Mouse (Mus musculus) adrenal gland, postnatal 36 days (tissue): ENCODE data around the gene Ube2c. TPM values are rescaled to one million over a fixed set of nuclear protein-coding genes. Genes with fewer than 3 reads are reported as not detected.
"Not testable (repeated sequence)": the region's sequence is repeated elsewhere in the genome, so short reads cannot be mapped to it uniquely, and the experiment has no call there.

Experiments
- DNase-seq, 2 experiments: peaks; one replicate each; pipeline ENCODE4 v3.0.0; 2021; ENCODE audit warnings: mixed read lengths in 1 of 2
- total RNA-seq, 2 experiments: library from RNA; stranded (reverse); gene quantifications; 2 replicates each; pipeline ENCODE4 v1.2.3; 2021

Ube2c gene
- total RNA-seq, 2 experiments from 2014 or later = 7.0 to 10.4 TPM

DNA sequence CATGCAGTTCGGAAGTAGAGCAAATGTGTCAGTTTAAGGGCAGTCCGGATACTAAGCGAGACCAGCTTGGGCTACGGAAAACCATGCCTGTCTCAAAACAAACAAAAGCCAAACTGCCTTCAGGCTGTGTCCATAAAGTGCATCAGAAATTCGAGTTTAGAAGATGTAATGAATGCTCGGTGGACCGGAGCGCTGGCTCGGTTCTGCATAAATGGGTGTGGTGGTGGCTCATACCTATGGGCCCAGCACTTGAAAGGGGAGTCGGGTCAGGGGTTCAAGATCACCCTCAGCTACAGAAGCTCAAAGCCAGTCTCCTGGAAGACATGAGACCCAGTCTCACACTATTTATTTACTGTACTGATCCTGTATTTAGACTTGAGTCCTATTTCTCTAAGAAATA is 18.1 kb downstream of the Ube2c start:
- DNase-seq = peak in 1 of 2 experiments; percentile 19

DNA sequence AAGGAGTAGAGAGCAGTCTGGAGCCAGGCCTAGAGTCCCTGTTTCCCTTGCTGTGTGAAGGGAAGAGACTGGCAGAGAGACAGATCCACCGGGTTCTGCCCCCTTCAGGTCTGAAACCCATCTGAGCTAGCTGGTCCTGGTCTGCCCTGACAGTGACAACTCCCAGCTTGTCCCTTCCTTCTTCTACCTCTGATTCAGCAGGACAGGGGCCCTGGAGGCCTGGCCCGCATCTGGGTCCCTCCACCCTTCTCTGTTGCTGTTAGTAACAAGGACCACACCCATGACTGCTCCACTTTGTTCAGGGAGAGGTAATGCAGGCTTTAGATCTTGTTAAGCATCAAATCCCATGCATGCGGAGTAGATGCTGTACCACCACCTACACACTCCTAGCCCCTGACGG is 18.7 kb downstream of the Ube2c start:
- no peak for DNase-seq

DNA sequence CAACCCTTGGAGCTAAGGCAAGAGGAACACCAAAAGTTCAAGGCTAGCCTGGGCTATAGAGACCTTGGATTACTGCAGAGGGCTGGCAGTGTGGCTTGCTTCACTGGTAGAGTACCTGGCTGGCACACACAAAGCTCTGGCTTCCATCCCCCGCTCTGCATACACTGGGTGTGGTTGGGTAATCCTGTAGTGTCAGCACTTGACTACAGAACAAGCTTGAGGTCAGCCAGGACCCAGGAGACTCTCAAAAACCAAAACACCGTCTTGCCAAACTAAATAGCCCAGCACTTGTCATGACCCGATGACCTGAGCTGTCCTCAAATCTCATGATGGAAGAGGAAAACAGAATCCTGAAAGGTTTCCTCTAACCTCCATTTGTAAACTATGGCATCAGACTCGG is 20.8 kb downstream of the Ube2c start:
- DNase-seq = peak in 1 of 2 experiments; percentile 55

DNA sequence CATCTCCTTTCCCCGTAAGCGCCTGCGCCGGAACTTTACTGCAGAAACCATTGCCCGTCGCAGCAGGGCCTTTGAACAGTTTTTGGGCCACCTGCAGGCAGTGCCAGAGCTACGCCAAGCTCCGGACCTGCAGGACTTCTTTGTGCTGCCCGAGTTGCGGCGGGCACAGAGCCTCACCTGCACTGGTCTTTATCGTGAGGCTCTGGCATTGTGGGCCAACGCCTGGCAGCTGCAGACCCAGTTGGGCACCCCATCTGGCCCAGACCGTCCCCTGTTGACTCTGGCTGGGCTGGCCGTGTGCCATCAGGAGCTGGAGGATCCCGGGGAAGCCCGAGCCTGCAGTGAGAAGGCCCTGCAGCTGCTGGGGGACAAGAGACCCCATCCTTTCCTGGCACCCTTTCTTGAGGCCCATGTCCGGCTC is 22.2 kb downstream of the Ube2c start:
- peak in 1 of 2 experiments; percentile 41 for DNase-seq

DNA sequence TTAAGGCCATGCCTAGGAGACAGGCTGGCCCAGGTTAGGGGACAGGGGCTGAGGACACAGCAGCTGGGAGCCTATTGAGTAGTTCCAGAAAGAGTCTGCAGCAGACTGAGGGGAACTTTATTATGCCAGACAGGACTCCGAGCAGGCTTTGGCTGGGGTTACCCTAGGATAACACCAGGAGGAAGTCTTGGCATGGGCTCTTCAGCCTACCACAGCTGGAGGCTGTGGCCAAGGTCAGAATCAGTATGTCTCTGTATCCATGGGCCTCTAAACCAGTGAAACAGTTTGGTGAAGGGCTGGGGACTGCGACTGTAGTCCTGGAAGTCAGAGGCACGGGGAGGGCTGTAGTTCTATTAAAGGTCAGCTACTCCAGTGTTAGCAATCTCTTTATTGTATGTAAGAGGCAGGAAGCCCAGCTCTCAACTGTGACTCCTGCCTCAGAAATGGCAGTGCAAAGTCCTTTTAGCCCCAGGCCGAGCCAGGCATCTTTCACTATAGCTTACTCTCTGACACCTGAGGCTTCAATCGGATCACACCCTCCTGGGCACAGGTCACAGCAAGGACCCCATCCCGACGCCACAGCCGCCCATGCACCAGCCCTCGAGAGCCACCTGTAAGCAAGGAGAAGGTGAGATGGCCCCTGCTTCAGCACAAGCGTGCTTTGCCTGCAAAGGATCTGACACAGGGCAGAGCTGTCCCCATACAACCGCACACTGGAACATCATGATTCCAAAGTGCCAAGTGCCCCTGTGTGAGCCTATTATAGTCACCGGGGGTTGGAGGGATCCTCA is 22.9 kb downstream of the Ube2c start:
- DNase-seq = peak; percentile 53 to 56

DNA sequence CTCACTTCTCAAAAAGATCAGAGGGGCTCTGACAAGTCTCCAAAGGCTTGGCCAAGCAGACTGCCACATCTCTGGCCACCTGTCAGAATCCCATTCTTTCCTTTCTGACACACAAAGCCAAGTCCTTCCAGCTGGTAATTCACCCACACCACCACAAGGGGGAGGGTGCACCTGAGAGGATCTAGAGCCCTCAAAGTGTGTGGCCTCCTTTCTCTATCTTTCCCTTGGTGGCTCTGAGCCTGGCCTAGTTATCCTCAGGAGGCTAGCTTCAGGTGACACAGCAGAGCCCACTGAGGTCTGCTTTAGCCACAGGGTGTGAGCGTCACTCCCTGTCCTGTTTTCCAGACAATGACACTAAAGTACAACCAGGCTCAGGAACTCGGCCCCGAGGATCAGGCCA is 23.5 kb downstream of the Ube2c start:
- peak; percentile 65 to 77 for DNase-seq

DNA sequence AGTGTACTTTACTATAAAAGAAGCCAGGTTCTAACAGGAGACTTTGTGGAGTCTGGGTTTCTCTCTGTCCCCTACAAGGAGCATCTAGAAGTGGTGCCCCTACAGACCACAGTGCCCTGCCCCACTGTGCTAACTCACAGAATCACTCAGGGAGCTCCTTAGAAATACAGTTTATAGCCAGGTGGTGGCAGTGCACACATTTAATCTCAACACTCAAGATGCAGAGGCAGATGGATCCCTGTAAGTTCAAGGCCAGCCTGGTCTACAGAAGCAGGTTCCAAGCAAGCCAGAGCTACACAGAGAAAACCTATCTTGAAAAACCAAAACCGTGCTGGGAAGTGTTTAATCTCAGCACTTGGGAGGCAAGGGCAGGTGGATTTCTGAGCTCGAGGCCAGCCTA is 24.1 kb downstream of the Ube2c start:
- DNase-seq = no peak

DNA sequence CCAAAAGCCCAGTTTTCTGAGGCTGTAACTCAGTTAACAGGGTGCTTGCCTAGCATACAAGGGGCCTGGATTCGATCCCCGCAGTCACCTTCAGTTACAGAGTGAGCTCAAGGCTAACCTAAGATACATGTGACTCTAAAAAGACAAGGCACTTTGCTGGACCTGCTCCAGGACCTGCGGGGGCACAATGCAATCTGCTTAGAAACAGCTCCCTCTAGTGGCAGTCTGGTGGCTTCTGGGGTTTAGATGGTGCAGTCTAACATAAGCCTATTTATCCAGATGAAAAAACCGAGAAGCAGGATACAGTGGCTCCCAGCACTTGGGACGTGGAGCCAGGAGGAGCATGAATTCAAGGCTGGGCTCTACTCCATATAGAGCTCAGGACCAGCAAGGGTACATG is 24.6 kb downstream of the Ube2c start:
- peak; percentile 92 to 94 for DNase-seq

DNA sequence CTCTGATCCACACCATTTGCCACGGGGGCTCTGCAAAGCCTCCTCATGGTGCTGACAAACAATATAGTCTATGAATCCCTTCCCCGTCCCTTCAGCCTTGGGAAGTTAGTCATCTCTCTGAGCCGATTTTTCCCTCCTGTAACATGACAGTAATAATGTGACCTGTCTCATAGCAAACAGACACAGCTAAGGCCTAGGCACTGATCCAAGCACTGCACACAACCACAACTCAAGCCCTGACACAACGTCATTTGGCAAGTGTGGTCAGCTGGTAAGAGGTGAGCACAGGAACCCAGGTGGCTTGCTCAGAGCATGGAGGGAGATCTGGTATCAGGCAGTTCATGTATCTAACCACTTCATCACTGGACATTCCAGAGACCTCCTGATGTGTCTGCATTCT is 26.2 kb downstream of the Ube2c start:
- peak in 1 of 2 experiments; percentile 41 for DNase-seq

DNA sequence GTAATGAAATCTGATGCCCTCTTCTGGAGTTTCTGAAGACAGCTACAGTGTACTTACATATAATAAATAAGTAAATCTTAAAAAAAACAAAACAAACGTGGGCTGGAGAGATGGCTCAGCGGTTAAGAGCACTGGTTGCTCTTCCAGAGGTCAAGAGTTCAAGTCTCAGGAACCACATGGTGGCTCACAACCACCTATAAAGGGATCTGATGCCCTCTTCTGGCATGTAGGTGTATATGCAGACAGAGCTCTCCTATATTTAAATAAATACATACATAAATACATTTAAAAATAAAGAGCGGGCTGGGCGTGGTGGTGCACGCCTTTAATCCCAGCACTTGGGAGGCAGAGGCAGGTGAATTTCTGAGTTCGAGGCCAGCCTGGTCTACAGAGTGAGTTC is 28.9 kb downstream of the Ube2c start:
- DNase-seq = not testable (repeated sequence)

DNA sequence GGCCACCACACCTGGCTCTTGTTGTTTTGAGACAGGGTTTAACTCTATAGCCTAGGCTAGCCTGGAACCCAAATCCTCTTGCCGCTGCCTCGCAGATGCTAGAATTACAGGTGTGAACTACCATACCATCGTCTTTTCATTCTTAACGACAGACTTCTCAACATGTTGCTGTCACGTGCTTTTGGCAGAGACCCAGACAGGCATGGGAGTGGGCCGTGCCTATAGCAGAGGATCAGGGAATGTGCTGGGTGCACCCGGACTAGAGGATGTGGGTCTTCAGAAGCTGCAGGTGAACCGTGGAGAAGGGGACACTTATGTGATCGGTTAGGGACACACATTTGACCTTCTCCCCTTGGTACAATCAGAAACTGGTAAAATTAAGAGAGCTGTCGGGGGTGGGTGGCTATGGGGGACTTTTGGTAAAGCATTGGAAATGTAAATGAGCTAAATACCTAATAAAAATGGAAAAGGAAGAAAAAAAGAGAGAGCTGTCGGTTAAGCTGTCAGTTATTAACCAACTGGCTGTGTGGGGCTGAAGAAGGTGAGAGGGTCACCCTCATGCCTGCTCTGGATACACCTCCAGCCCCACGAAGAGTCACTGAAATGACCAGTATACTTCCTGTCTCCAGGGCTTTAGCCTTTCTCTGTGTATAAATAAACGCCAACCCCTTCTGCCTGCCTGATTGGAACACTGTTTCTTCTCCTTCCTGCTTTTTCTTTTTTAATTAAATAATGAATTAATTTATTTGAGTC is 30.7 kb downstream of the Ube2c start:
- DNase-seq = no peak

DNA sequence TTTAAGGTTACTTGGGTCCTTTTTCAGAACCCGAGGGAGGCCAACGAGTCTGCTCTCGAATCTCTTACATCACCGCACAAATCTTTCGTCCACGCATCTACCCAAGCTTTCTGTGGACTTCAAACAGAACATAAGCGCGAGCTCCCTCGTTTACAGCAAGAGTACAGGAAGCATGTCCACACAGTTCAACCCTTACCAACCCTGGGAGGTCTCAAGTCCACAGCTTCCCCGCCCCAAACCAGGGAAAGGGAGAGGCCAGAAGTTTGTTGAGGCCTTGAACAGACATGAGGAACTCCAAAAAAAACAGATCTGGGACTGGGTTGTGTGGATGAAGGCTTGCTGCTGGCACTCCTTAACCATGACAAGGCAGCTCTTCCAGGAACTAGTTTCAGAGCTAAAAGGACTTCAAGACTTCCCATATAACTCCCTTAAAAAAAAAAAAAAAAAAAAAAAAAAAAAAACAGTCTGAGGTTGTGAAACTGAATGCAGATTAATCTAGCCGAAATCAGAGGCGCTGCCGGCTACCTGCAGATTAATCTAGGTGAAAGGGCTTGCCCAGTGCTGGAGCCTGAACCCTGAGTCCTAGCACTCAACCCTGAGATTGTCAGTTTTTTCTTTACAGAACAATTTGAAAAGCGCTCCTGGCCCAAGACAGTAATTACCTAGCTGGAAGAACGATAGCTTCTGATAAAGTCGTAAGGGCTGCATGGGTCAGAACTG is 33.7 kb downstream of the Ube2c start:
- no peak for DNase-seq

DNA sequence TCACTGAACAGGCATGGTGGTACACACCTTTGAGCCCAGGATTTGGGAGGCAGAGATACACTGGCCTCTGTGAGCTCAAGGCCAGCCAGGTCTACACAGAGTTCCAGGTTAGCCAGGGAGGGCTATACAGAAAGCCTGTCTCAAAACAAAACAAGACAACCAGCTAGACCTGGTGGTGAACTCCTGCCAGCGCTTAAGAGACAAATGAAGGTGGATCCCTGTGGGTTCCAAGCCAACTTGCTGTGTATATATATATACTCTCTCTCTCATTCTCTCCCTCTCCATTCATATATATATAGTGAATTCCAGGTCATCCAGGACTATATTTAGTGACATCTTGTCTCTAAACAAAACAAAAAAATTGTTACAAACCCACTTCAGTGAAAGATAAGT is 34.2 kb downstream of the Ube2c start:
- no peak for DNase-seq

DNA sequence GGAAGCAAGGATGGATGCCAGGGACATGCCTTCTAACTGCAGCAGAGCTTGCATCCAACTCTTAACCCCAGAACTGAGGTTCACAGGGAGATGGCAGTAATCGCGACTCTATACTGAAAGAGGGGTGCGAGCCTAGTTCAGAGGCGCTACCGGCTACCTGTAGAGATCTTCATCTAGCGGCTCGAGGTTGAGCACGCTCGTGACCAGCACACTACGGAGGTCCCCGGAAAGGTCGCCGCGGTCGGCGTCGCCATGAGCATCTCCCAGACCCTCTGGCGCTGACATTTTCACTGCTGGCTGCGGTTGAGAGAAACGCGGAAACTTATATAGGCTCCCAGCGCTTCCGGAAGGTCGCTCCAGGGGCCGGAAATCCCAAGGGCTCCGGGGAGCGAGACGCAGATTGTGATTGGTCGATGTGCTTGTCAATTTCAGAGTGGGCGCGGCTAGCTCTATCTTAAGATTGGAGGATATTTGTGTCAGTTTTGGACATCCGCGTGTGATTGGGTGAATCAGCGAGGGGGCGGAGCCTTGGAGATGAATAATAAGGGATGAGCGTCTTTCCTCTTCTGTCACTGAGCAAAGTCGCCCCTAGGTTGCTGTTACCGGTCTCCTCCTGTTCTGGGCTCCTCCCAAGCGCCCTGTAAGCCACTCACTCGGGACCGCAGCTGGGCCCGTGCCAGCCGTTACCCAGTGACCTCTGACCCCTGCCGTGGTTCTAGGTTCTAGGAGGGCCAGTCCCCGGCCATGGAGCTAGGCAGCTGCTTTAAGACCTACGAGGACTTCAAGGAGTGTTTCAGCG is 35.0 kb downstream of the Ube2c start, which contains the start of the genes Acot8 and Zswim3:
Gene Acot8, minus strand, starts transcription at position 350 of the 799 bp plus-strand sequence.
Gene Zswim3, plus strand, starts transcription at position 566 of the 799 bp plus-strand sequence.
- peak; percentile 95 to 96 for DNase-seq

DNA sequence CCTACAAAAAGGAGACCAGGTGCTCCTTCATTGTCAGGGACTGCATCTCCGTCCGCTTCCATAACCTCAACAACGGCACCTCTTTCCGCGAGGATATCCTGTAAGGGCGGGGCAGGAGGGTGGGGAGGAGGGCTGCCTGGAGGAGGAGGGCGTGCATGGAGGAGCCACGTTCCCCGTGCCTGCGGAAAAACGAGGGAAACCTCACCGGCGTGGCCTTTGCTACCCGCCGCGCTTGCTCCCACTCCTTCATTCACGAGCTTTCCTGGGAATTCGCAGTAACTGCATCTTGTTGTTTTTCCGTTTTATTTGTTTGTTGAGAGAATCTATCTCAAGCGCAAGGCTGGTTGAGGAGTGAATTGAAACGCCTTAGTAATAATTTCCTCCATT is 35.6 kb downstream of the Ube2c start:
- DNase-seq = peak in 1 of 2 experiments; percentile 60

DNA sequence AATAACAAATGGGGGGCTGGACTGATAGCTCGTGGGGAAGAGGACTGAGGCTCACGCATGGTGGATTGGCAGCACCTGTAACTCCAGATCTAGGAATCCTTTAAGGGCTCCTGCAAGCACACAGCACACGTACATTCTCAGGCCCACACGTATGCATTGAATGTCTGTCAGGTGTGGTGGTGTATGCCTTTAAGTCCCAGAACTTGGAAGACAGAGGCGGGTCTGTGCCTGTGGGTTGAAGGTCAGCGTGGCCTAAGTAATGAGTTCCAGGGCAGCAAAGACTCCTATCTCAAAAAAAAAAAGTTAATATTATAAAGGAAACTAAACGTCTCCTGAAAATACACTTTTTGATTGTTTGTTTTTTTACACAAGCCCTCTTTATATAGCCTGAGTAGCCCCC is 36.9 kb downstream of the Ube2c start:
- no peak for DNase-seq

DNA sequence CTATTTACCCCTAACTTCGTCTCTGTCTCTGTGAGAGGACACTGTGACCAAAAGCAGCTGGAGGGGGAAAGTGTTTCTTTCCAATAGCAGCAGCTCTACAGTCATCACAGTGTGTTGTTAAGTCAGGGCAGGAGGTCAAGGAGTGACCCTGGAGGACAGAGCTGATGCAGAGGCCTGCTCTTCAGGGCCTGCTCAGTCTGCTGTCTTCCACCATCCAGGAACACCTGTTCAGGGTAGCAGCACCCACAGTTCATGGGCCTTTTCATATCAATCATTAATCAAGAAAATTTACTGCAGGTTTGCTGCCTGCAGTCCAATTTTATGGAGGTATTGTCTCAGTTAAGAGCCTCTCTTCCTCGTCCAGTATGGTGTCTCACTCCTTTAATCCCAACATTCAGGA is 43.9 kb downstream of the Ube2c start:
- DNase-seq = no peak

DNA sequence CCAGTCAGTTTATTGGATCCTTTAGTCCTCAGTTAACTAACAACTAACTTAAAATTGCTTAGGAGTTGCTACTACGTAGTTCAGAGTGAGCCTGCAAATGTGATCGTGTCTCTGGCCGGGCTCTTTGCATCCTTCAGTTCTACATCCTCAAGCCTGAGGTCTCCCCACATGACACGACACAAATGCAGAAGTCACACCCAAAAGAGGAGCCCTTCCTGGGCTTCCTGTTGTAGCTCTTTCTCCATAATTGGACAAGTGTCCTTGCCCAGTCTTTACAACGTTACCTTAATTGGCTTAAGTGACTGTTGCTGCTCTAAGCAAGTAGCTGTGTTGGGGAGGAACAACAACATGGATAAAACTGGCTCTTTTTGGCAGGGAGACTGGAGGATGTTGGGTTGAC is 45.6 kb downstream of the Ube2c start:
- DNase-seq = no peak

DNA sequence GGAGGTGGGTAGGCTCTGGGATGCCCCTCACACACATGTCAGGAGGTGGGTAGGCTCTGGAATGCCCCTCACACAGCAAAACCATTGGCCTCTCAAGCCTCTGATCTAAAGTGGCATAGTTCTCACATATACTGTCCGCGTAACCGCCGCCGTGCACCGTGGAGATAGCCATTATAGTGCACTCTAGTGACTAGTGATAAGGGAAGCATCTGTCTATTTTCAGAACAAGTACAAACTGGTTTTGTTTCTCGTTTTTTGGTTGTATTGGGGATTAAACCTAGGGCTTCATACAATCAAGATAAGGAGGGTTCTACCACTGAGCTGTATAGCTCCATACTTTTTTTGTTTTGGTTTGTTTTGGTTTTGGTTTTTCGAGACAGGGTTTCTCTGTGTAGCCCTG is 46.1 kb downstream of the Ube2c start:
- DNase-seq = no peak

DNA sequence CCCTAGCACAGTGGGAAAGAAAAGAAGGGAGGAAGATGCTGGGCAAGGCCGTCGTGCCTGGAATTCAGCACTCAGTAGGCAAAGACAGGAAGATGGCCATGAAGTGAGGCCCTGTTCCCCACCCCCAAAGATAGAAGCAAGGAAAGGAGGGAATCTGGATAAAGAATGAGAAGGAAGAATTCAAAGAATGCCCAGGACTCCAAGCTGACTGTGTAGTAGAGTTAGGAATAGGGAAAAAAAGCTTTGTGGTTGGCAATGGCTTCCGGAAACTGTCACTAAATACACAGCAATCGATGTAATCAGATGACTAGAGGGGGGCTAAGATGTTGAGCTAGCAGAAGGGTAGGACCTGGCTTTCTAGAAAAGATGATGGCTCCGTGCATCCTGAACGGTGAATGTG is 47.5 kb downstream of the Ube2c start:
- no peak for DNase-seq

DNA sequence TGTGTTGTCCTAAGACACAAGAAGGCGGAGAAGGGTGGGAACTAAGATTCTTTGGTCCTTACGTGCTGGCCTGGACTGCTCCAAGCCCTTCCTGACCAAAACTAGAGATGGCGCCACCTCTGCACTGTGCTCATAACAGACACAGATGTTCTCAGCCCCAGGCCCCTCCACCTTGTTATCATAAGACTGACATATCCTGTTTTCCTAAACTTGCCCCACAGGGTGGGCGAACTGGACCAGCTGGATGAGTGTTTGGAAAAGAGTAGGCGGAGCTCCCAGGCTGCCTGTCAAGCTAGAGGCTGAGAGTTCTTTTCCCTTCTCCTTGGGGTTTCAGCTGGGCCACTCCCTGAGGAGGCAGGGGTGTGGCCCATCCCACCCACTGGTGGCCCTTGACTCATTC is 48.0 kb downstream of the Ube2c start:
- no peak for DNase-seq

DNA sequence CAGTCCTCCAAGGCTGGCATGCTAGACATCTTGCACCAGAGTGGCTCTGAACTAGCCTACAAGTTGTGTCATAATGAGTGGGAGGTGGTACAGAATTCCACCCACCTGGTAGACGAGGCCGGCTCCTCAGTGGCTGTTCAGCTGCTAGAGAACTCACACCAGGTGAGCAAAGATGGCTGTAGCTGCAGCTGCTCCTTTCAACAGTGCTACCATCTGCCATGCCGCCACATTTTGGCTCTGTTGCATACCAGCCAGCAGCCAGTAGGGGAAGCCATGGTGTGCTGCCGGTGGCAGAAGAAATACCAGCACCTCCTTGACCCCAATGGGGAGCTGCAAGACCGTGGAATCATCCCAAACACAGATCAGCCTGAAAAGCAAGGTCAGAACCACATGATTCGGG is 51.4 kb downstream of the Ube2c start:
- DNase-seq = no peak
